Mouse (Mus musculus): ENCODE measurements around the gene Reep3. TPM values are rescaled to one million over a fixed set of nuclear protein-coding genes. Genes with fewer than 3 reads are reported as not detected.

Reep3 gene
- total RNA-seq, 2 experiments from 2014 or later, result 31.6 to 33.9 TPM

DNA sequence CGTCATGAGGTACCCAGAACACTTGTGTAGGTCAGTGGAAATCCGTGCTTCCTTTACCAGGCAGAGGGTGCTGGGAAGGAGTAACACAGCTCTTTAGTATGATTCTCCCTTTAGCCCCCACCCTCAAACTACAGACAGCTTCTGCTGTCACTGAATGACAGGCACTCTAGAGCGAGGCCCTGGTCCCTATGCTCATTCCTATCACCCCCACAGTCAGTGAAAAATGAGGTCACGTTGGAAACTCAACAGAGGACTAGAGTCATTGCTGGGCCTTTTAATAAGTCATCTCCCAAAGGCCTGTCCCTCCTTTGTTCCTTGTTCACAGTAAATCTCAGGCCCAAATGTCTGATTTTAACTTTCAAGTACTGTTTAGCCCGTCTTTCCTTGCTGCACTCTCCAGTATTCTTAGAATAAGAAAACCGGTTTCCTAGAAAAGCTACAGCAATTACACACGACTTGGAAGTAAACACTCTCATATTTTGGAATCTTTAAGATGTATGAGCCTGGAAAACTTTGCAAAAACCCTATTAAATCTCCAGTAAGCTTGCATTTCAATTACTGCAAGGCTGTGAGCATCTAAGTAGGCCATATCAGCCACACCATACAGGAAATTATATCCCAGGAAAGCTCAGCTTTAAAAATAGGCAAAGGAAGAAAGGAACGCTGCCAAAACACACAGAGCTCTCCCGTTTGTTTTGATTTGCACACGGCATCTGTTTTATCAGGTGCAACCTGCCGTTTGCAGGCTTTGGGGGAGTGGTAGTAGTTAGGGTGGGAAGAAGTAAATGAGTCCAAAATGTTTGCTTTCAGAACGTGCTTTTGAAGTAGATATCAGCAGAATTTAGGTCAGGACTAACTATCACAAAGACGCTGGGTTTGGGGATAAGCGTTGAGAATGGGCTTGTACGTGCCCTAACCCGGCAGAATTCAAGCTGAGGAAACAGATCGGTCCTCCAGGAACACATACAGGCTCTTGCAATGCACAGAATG is 40.6 kb downstream of the Reep3 start:
- DNase-seq (ENCODE audit: low spot score in 2 of 2), result no peak

DNA sequence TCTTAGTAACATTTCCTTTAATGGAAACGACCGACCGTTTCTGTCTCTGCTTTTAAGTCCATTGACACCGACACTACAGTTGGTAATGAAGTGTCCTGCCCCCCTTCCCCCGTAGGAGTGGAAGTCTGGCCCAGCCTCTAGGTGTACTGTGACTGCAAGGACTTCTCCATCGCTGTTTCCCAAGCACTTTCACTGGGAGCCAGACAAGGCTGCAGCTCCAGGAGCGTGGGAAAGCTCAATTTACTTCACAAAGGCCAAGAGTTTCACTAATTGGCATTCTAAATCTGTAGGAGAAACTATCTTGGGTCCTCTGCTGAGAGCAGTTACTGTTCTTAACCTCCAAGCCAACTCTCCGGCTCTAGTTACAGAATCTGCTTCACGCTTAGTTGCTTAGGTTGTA is 43.3 kb downstream of the Reep3 start:
- DNase-seq (ENCODE audit: low spot score in 2 of 2), result no peak

DNA sequence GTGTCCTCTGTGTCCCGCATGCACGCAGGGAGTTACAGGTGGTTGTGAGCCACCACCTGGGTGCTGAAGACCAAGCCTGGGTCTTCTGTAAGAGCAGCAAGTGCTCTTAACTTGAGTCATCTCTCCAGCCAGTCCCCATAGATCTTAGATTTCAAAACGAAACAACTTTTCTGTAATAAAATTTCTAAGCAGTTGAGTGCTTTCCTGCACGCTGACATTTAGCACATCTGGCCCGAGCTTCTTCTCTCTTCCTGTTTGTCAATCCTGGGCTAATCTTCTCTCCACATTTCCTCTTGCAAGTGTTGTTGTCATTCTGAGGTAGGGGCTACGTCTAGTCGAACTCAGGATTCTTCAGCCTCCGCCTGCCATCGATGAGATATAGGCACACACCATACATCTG is 44.3 kb downstream of the Reep3 start:
- no peak for DNase-seq (ENCODE audit: low spot score in 2 of 2)

DNA sequence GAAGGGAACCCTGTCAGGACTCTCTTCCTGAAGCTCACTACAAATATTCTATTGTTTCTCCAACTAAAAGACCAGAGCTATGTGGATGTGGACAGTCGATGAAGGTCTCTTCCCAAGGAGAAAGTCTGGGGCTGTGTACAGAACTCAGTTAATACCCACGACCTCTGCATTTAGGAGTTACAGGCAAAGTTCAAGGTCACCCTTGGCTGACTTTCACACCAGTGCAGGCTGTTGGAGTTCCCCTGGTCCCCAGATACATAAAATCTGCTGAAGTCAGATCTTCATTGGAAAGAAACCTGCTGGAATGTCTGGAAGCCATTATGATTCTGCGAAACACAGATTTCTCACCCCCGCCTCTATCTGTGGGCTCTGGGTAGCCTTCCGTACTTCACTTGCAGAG is 45.3 kb downstream of the Reep3 start:
- DNase-seq (ENCODE audit: low spot score in 2 of 2), result no peak

DNA sequence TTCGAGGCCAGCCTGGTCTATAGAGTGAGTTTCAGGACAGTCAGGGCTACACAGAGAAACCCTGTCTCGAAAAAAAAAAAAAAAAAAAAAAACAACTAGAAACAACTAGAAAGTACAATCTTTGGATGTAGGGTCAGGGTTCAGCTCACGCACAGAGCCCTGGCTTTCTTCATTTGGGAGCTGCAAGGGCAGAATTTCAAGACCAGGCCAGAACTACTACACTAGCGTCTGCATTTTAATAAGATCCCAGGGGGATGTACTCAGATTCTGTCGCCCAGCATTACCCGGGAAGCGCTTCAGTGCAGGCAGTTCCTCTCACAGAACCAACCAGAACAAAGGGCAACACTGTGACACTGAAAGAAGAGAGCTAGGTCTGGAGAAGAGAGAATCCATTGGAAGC is 46.0 kb downstream of the Reep3 start:
- no peak for DNase-seq (ENCODE audit: low spot score in 2 of 2)

DNA sequence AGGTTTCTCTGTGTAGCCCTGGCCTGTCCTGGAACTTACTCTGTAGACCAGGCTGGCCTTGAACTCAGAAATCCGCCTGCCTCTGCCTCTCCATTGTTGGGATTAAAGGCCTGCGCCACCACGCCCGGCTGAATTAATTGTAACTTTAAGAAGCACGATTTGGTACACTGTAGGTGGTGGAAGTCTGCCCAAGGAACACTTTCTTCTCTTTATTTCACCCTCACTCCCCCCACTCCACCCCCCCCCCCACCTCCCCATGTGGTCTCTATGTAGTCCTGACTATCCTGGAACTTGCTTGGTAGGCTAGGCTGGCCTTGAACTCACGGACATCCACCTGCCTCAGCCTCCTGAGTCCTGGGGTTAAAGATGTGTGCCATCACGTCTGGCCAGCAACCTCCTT is 47.1 kb downstream of the Reep3 start:
- no peak for DNase-seq (ENCODE audit: low spot score in 2 of 2)

DNA sequence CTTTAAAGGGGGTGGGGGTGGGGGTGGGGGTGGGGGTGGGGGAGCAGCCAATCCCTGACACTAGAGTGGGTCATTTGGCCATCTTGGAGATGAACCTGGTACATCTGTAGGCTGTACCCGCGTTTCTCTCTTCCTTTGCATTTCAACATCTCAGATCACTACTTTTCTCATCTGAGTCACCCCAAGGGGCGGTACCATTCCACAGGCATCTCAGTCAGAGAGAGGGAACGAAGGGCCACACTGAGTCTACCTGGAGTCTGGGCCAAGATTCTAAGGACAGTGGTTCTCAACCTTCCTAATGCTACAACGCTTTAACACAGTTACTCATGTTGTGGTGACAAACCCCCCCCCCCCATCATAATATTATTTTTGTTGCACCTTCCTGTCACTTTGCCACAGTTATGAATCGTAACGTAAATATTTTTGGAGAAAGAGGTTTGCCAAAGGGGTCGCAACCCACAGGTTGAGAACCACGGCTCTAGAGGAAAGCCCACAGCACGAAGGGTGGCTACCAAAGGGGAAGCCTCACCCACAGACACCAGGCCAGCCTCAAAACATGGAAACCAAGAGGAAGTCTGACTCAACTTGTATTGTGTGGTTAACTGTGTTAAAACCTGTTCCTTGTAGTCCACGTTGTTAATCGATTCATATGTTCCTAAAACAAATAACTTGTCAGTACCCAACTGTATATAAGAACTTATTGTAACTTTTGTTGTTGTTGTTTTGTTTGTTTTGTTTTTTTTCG is 47.7 kb downstream of the Reep3 start:
- no peak for DNase-seq (ENCODE audit: low spot score in 2 of 2)

DNA sequence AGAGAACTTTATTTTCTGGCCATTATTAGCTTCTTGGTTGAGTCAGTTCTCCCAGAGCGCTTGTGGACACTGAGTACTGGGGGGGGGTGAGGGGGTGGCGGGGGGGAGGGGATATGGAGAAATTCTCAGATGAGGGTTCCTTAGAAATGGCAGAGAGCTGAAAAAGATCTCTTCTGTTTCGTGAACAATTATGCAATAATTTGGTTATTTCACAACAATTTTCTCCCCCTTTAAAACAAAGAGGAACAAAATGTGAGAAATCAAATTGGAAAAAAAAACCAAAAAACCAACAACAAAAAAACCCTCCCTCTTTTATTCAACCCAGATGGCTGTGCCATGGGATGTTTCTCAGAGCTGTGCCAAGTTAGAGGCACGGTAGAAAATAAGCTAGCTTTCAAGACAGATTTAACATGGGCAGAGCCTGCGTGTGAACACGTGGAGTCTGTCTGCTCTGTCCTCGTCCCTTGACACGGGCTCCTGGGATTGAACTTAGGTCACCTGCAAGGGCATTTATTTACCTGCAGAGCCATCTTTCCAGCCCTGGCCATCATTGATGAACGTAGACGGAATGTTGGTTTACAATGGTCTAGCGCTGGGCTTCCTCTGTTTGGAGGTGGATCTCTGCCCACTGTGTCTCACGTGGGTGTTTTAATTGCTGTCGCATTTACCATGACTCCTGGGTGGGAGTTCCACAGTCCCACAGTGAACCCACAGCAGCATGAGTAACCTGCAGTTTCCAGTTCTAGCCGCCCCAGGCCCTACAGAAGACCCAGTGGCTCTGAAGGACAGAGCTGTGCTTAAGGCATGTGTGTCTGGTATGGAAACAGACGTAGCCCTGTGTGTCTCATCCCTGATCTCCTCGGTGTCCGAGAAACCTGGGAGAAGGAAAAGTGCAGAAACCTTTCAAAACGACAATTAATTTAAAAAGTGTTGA is 48.8 kb downstream of the Reep3 start:
- DNase-seq (ENCODE audit: low spot score in 2 of 2), result peak in 1 of 2 experiments; percentile 43

DNA sequence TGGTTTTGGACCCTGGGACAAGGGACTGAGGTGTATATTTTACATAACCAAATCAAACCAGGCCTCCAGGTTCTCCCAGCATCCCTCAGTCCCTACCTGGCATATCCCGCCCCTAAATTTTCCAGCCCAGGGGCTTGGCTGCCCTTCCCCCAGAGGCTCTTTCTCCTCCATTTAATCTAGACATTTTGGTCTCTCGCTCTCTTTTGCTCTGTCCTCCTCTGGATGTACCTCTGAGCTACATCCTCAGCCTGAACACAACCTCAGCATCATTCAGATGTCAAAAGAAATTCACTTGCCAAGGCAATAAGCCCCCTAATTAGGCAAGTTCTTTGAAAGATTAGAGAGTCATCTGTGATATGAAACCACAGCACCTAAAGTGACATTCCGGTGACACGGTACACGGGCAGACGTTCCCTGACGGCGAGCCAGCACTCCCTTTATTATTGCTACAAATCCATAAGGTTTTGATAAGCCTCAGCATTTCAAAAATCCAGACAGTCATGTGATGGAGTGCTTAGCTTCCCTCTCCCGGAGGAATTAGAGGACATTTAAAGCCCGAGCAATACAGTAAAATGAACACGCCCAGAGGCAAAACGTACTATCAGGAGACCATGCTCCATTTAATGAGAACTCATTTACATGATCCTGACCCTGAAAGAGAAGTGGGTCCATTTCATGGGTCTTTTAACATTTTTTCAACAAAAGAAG is 51.4 kb downstream of the Reep3 start:
- DNase-seq (ENCODE audit: low spot score in 2 of 2), result no peak

DNA sequence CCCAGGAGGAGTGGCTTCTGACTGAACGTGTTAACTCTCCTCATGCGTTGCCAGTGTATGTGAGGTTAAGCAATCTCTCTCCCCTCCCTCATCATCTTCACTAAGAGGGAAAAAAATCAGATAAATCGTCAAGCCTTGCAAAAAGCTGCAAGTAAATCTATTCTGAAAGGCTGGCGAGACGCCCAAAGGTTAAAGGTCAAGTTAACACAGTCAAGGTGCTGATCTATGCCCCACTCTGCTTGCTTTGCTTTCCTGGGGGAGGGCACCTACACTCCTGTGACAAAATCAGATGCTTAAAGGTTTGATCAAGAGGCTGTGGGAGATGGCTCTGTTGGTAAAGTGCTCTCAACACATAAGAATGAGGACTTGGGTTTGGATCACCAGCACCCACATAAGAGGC is 52.4 kb downstream of the Reep3 start:
- DNase-seq (ENCODE audit: low spot score in 2 of 2), result no peak

DNA sequence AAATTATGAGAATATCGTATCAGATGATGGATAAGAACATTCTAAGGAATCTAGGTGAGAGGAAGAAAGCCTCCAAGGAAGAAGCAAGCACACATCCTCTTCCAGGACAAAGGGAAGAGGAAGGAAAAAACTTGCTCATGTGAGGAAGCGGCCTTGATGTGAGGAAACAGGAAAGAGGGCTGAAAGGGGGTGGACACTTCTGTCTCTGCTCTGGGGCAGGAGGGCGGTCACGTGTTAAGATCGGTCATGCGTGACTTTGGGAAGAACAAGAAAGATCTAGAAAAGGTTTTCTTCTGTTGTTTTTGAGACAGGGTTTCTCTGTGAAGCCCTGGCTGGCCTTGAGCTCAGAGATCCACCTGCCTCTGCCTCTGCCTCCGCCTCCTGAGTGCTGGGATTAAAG is 53.5 kb downstream of the Reep3 start:
- no peak for DNase-seq (ENCODE audit: low spot score in 2 of 2)

DNA sequence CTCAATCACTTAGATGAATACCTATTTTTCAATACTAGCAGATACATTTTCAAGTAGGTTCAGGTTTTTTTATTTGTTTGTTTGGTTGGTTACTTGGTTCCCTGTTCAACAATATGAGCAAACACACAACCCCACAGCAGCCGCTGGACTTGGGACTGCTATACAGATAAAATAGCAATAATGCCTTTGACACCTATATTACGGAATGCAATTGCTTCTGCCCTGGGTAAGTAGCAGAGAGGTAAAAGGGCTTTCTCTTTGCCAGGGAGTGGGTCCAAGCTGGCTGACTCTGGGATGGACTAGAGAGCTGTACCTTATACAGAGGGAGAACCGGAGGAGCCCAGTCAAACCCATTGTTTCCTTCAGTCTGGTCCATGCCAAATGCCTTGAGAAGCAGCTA is 56.3 kb downstream of the Reep3 start:
- DNase-seq (ENCODE audit: low spot score in 2 of 2), result no peak

DNA sequence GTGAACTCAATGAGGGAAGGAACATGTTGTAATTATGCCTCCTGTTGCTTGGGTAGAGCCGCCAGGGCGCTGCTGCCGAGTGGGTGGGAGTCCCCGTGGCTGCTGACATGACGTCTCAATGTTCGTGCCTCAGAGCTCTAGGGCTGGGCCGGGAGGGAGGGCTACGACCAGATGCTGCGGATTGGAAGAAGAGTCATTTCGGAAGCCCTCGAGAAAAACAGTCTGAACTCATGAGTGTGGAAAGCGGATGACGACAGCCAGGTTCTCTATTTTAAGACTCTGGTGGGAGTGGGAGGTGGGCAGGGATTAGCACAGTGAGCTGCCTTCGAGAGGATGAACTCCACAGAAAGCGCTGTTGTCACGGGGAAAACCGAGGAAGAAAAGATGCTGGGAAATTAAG is 57.7 kb downstream of the Reep3 start:
- DNase-seq (ENCODE audit: low spot score in 2 of 2), result no peak

DNA sequence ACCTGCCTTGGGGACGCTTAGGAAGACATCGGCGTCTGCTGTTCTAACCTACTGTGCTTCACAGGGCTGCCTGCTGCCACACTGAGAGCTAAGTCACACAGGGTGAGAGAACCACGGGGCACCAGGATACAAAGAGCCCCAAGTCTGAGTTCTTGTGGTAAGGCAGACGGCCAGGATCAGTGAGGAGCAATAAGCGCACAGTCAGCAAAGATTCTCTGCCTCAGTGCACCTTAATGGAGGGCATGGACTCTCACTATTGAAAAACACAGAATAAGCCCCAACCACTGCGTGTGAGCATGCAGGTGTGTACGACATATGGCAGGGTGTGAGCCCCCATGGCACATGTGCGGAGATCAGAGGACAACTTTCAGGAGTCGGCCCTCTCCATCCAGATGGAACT is 60.2 kb downstream of the Reep3 start:
- DNase-seq (ENCODE audit: low spot score in 2 of 2), result peak in 1 of 2 experiments; percentile 10

DNA sequence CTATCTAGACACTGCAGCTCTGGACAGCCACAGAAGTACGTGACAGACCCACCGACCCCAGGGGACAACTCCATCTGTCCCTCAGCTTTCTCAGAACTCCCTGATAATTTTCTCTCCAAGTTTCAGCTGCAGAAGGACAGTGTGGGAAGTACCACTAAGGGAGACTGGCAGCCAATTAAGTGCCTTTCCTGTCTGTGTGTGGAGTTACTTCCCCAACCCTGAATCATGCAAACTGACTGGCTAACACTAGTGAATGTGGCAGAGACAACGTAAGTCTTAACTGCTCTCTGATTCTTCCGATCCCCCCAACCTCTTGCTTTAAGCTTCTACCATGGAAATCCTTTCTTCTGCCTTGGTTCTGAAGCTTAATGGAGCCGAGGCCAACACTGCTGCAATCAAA is 60.6 kb downstream of the Reep3 start:
- DNase-seq (ENCODE audit: low spot score in 2 of 2), result peak in 1 of 2 experiments; percentile 7

DNA sequence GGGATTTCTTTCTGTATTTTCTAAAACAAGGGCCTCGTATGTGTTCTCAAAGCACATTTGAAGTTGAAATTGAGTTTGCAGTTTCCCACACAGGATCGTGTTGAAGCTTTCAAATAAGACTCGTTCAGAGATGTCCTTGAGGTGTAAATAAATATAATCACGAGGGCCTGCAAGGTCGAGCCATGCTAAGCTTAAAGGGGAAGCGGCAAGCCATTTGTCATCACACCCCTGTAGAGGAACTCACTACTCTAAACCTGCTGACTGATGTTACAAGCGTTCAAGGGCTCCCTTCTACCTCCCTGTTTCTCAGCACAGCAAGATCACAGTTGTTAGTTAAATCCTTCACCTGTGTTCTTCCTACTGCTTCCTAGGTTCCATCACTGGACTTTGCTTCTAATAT is 65.6 kb downstream of the Reep3 start:
- no peak for DNase-seq (ENCODE audit: low spot score in 2 of 2)

DNA sequence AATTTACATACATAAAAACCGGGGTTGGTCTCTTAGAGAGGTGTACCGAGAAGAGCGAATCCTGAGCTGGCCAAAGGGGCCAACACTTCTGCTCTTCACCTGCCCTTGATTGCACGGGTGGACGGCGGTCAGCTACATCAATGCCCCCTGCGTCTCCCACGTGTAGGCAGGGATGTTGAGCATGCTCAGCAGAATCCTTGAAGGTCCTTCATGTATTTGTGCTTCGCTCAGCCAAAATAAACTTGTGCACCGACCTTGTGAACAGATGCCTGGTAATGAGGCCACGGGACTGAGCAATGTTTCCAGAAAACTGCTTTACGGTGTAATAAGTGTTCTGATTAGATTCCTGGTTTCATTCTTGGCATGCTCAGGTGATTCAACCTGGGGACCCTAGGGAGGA is 67.4 kb downstream of the Reep3 start:
- DNase-seq (ENCODE audit: low spot score in 2 of 2), result peak in 1 of 2 experiments; percentile 11

DNA sequence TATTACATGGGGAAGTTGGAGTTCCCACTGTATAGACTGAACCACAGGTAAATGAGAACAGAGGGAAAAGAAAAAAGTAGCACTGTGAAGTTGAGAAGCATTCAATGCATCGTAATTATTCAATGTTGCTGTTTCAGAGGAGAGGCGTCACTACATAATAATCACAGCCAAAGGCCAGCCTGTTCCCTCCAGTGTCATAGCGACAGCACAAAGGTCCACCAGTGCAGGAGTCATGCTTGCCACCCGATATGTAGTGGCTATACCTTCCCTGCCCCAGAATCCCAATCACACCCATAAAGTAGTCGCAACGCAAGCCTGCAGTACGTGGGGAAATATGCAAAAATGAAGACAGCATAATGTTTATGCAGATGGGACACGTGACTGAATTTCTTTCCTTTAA is 70.4 kb downstream of the Reep3 start:
- DNase-seq (ENCODE audit: low spot score in 2 of 2), result peak in 1 of 2 experiments; percentile 8

DNA sequence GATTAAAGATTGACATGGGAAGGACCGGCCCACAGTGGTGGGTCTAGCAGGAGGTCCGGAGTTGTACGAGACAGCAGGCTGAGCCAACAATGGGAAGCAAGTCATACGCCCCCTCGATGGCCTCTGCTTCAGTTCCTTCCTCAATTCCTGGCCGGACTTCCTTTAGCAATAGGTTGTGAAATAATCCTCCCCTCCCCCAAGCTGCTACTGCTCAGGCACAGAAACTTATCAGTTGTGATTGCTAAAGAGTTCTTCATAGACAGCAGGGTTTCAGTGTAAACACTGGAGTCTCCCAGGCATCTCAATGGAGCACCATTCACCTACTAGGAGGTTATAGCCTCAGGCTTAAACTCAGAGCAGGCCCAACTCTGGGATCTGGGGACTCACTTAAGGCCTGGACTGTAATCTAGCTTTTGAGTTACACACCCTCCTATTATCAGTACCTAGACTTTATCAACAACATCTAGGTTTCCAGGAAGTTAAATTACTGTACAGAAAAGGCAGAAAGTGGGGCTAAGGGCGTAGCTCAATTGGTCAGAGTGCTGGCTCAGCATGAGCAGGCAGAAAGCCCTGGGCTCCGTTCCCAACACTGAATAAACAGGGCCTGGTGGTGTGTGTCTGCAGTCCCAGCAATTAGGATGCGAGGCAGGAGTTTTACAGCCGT is 71.0 kb downstream of the Reep3 start:
- DNase-seq (ENCODE audit: low spot score in 2 of 2), result peak; percentile 70 to 75

DNA sequence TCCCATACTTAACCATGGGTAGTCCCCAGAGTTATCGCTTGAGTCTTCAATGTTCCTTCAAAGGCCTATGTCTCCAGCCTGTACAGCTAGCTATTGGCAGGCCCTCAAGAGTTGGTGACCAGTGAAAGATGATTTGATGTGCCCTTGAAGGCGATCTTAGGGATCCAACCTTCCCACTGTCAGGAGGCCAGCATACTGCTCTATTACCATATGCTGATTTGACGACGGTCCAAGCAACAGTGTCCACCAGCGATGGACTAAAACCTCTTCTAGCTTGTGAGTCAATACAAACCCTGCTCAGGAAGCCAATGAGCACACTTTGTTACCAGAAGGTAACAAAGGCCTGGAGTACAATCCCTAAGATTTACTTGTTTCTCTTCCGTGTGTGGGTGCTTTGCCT is 72.4 kb downstream of the Reep3 start:
- DNase-seq (ENCODE audit: low spot score in 2 of 2), result no peak
